Mouse (Mus musculus): ENCODE measurements around the gene Gli3. TPM values are rescaled to one million over a fixed set of nuclear protein-coding genes. Genes with fewer than 3 reads are reported as not detected.

Gli3 gene
- polyA plus RNA-seq, 1 experiment from 2014 or later = 30.6 TPM

DNA sequence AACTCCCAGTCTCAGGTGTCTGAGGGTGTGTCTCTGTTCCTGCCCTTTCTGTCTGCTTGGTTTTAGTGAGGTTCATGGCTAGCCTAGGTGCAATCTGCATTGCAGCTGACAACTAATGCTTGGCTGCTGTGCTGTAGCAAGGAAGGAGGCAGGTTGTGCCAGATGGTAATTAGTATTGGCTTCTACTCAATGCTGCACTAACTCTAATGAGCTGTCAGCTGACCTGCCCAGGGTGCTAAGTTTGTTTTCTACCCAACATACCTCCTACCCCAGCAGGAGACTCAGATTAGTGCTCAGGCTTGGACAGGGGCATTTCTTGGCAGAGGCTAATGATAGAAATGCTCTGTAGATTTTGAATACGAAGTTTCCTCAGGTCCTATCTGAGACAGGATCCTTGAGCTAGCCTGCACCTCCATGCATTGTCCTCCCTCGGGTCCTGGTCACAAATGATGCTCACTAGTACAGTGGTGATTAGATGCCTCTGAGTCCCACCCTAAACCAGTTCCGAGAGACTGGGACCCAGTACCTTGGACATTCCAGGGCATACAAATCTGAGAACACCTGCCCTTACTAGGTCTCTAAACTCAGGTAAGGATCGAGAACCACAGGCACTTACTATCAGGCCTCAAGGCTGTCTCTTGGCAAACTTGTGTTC is 214.2 kb downstream of the Gli3 start:
- Histone ChIP-seq H3K27me3 (ENCODE audit: insufficient read depth, low read length) (no peaks in the 10 kb centered on the region), H3K9ac (no peak overlapping the region), H3K4me2 (no peak overlapping the region), H3K9me3 (ENCODE audit: low read depth, low read length) (no peaks in the 10 kb centered on the region), H3K27ac (ENCODE audit: low read depth) (no peak overlapping the region), H3K4me3 (ENCODE audit: low read depth, low read length) (no peak overlapping the region), H3K36me3 (ENCODE audit: insufficient read depth) (0 out of 2 replicates have a peak, but pooled peaks cover 4% of the 10 kb centered on the region), H3K4me1 (ENCODE audit: insufficient read depth) (no peaks in the 10 kb centered on the region)
- DNase-seq (no peak), ATAC-seq (ENCODE audit: insufficient read depth) (no peak)
- no peak for TF ChIP-seq CTCF (IDR thresholded peaks at IDR 0.05; ENCODE audit: low read depth)
- 88% methylated on average over 4 of the region's 4 CpGs for WGBS

DNA sequence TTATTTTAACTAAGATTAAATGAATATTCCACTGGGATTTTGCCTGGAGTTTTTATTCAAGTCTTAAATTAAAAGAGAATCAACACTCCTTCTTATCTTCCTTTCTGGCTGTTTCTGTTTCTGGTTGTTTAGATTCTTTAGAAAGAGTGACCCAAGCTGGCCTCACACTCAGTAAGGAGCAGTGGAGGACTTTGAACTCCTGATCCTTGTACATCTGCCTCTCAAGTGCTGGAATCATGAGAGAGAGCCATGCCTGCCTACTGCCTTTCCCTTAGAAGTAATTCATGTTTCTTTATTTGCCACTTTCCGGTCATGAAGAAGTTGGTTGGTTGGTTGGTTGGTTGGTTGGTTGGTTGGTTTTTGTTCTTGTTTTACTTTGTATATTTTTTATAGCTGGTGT is 218.5 kb downstream of the Gli3 start:
- Histone ChIP-seq H3K4me2 (no peak overlapping the region), H3K9ac (no peak overlapping the region), H3K9me3 (ENCODE audit: low read depth, low read length) (no peaks in the 10 kb centered on the region), H3K27me3 (ENCODE audit: insufficient read depth, low read length) (no peaks in the 10 kb centered on the region), H3K4me3 (ENCODE audit: low read depth, low read length) (no peak overlapping the region), H3K4me1 (ENCODE audit: insufficient read depth) (no peaks in the 10 kb centered on the region), H3K27ac (ENCODE audit: low read depth) (no peak overlapping the region), H3K36me3 (ENCODE audit: insufficient read depth) (0 out of 2 replicates have a peak, but pooled peaks cover 4% of the 10 kb centered on the region)
- no peak for ATAC-seq (ENCODE audit: insufficient read depth)
- WGBS = 78% methylated on average over 1 of the region's 1 CpGs
- no peak for DNase-seq
- no peak for TF ChIP-seq CTCF (IDR thresholded peaks at IDR 0.05; ENCODE audit: low read depth)

DNA sequence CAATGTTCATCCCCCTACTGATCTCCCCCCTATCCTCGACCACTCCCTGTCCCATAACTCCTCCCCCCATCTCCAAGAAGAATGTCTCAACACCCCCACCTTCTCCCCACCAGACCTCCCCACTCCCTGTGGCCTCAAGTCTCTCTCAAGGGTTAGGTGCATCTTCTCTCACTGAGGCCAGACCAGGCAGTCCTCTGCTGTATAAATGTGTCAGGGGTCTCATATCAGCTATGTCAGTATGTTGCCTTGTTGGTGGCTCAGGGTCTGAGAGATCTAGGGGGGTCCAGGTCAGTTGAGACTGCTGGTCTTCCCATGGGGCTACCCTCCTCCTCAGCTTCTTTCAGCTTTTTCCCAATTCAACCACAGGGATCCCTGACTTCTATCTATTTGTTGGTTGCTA is 220.0 kb downstream of the Gli3 start:
- no peaks in the 10 kb centered on the region for H3K9me3 ChIP-seq (ENCODE audit: low read depth, low read length)
- H3K4me2 ChIP-seq = no peak overlapping the region
- no peak overlapping the region for H3K27ac ChIP-seq (ENCODE audit: low read depth)
- ATAC-seq (ENCODE audit: insufficient read depth) = no peak
- H3K27me3 ChIP-seq (ENCODE audit: insufficient read depth, low read length) = no peaks in the 10 kb centered on the region
- H3K36me3 ChIP-seq (ENCODE audit: insufficient read depth) = no peaks in the 10 kb centered on the region
- H3K4me3 ChIP-seq (ENCODE audit: low read depth, low read length) = no peak overlapping the region
- 19% methylated on average over 1 of the region's 1 CpGs for WGBS
- TF ChIP-seq CTCF (IDR thresholded peaks at IDR 0.05; ENCODE audit: low read depth) = no peak
- H3K4me1 ChIP-seq (ENCODE audit: insufficient read depth) = no peaks in the 10 kb centered on the region
- DNase-seq = no peak
- H3K9ac ChIP-seq = no peak overlapping the region

- no peaks in the 10 kb centered on the region for H3K9me3 ChIP-seq (ENCODE audit: low read depth, low read length)
- H3K27ac ChIP-seq (ENCODE audit: low read depth) = no peak overlapping the region
- ATAC-seq (ENCODE audit: insufficient read depth) = no peak
- no peak for TF ChIP-seq CTCF (IDR thresholded peaks at IDR 0.05; ENCODE audit: low read depth)
- WGBS = 71% methylated on average over 6 of the region's 6 CpGs
- no peak for DNase-seq
- H3K4me1 ChIP-seq (ENCODE audit: insufficient read depth) = no peaks in the 10 kb centered on the region
- no peak overlapping the region for H3K4me2 ChIP-seq
- no peak overlapping the region for H3K4me3 ChIP-seq (ENCODE audit: low read depth, low read length)
- H3K9ac ChIP-seq = no peak overlapping the region
- H3K27me3 ChIP-seq (ENCODE audit: insufficient read depth, low read length) = no peaks in the 10 kb centered on the region
- H3K36me3 ChIP-seq (ENCODE audit: insufficient read depth) = no peaks in the 10 kb centered on the region
These were observed 225.2 kb downstream of the Gli3 start for GRCm38 (mm10) chr13:15688074-15688825.

DNA sequence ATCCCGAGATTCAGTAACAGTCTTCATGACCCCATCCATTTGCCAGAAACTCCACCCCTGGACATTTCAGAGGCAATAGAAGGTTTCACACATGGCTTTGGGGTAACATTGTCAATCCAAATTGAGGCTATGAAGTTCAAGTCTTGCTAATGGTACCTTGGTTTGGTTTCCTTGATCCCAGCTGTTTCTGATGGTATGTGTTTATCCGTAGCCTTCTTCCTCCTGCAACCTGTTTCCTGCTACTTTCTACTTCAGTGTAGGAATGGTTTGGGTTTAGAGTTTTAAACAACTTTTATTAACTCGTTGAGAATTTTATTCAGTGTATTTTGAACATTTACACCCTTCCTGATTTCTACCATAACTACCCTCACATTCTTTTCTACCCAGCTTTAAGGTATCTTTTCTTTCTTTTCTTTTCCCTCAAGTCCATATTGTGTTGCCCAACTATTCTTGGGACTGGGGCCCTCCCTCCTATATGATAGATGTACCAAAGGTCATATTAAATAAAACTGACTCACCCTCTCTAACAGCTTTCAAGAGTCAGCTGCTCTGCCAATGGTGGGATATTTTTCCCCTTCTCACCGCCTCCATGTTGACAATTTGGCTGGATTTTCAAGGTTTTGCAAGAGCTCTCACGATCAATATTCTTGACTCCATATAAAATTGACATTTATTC is 225.9 kb downstream of the Gli3 start:
- Histone ChIP-seq H3K4me1 (ENCODE audit: insufficient read depth) (no peaks in the 10 kb centered on the region), H3K27ac (ENCODE audit: low read depth) (no peak overlapping the region), H3K4me2 (no peak overlapping the region), H3K4me3 (ENCODE audit: low read depth, low read length) (no peak overlapping the region), H3K27me3 (ENCODE audit: insufficient read depth, low read length) (no peaks in the 10 kb centered on the region), H3K9ac (no peak overlapping the region), H3K9me3 (ENCODE audit: low read depth, low read length) (no peaks in the 10 kb centered on the region), H3K36me3 (ENCODE audit: insufficient read depth) (no peaks in the 10 kb centered on the region)
- no peak for TF ChIP-seq CTCF (IDR thresholded peaks at IDR 0.05; ENCODE audit: low read depth)
- DNase-seq (no peak), ATAC-seq (ENCODE audit: insufficient read depth) (no peak)
- 88% methylated on average over 5 of the region's 5 CpGs for WGBS

DNA sequence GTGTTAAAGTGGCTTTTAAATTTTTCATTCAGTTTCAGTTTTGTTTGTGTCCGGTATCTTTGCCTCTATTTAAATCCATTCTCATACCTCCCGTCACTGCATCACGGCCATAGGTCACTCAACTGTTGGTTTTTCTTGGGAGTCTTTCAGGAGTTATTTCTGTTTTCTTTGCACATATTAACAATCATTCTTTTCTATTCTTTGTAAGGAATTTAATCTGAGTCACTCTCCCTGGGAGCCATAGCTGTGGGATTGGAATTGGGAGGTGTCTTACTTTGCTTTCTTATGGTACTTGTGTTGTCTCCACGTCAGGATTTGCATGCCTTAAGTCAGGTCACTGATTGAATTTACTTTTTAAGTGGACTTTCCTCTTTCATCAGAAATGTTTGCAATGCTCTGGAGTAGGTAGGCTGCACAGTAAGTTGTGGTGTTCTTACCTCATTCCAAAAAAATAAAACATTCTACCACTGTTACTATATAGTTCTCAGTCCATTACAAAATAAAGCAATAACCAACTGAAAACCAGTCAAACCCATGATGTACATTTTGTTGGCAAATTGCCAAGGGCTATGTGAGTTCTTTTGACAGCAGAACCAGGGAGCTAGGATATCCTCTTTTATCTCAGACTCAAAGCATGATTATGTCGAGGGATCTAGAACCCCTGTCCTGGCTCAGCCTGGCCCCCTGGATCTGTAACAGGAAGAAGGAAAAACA is 228.9 kb downstream of the Gli3 start:
- Histone ChIP-seq H3K4me3 (ENCODE audit: low read depth, low read length) (no peak overlapping the region), H3K4me1 (ENCODE audit: insufficient read depth) (no peaks in the 10 kb centered on the region), H3K9ac (no peak overlapping the region), H3K27ac (ENCODE audit: low read depth) (no peak overlapping the region), H3K4me2 (no peak overlapping the region), H3K36me3 (ENCODE audit: insufficient read depth) (no peaks in the 10 kb centered on the region), H3K27me3 (ENCODE audit: insufficient read depth, low read length) (no peaks in the 10 kb centered on the region), H3K9me3 (ENCODE audit: low read depth, low read length) (no peaks in the 10 kb centered on the region)
- ATAC-seq (ENCODE audit: insufficient read depth) = no peak
- peak; percentile 63 for DNase-seq
- 48% methylated on average over 5 of the region's 5 CpGs for WGBS
- TF ChIP-seq CTCF (IDR thresholded peaks at IDR 0.05; ENCODE audit: low read depth) = no peak

- Histone ChIP-seq H3K4me3 (ENCODE audit: low read depth, low read length) (no peak overlapping the region), H3K36me3 (ENCODE audit: insufficient read depth) (no peaks in the 10 kb centered on the region), H3K4me1 (ENCODE audit: insufficient read depth) (no peaks in the 10 kb centered on the region), H3K9me3 (ENCODE audit: low read depth, low read length) (no peaks in the 10 kb centered on the region), H3K9ac (no peak overlapping the region), H3K27ac (ENCODE audit: low read depth) (no peak overlapping the region), H3K27me3 (ENCODE audit: insufficient read depth, low read length) (no peaks in the 10 kb centered on the region), H3K4me2 (no peak overlapping the region)
- ATAC-seq (ENCODE audit: insufficient read depth) (no peak), DNase-seq (no peak)
- no peak for TF ChIP-seq CTCF (IDR thresholded peaks at IDR 0.05; ENCODE audit: low read depth)
These were observed 229.4 kb downstream of the Gli3 start for GRCm38 (mm10) chr13:15692465-15692809.
